Mouse (Mus musculus) MEL (cell line): ENCODE results near the gene Commd4. TPM values are rescaled to one million over a fixed set of nuclear protein-coding genes. Genes with fewer than 3 reads are reported as not detected.

Source experiments
- DNase-seq: peaks from one replicate; pipeline ENCODE4 v3.0.0; 2011; ENCODE audit warnings: low read depth, low spot score
- H3K27ac ChIP-seq: 2 replicates; pipeline ENCODE4 v1.5.1; 2012; ENCODE audit warnings: low read depth, mild to moderate bottlenecking, control low read depth, low read length, moderate library complexity; ENCODE audit not compliant: control insufficient read depth
- H3K27me3 ChIP-seq, 2 experiments: fragments of 150-350 bp in 1 of 2; sonication (generic) in 1 of 2; 2 replicates each; pipeline ENCODE4 v1.6.1; 2012; ENCODE audit warnings: low read length in 2 of 2, mild to moderate bottlenecking in 2 of 2, improper control_type of control experiment in 1 of 2, moderate library complexity in 1 of 2; ENCODE audit not compliant: insufficient read depth in 2 of 2, control insufficient read depth in 1 of 2
- H3K36me3 ChIP-seq, 2 experiments: 2 replicates each; pipeline ENCODE4 v1.6.1; 2012 to 2014; ENCODE audit warnings: low read length in 2 of 2, improper control_type of control experiment in 1 of 2, inconsistent platforms in 1 of 2, mild to moderate bottlenecking in 1 of 2; ENCODE audit not compliant: insufficient read depth in 2 of 2, control insufficient read depth in 1 of 2
- H3K4me1 ChIP-seq, 2 experiments: fragments of 150-350 bp in 1 of 2; sonication (generic) in 1 of 2; 2 replicates each; pipeline ENCODE4 v1.6.1; 2012; ENCODE audit warnings: low read length in 2 of 2, improper control_type of control experiment in 1 of 2, mild to moderate bottlenecking in 1 of 2; ENCODE audit not compliant: insufficient read depth in 2 of 2, control insufficient read depth in 1 of 2
- H3K4me3 ChIP-seq, 2 experiments: fragments of 150-350 bp in 1 of 2; sonication (generic) in 1 of 2; 2 replicates each; pipeline ENCODE4 v1.5.1; 2012; ENCODE audit warnings: low read depth in 2 of 2, low read length in 2 of 2, mild to moderate bottlenecking in 2 of 2, moderate library complexity in 2 of 2, control low read depth in 1 of 2, improper control_type of control experiment in 1 of 2; ENCODE audit not compliant: control insufficient read depth in 1 of 2, insufficient read depth in 1 of 2
- H3K79me2 ChIP-seq: 2 replicates; pipeline ENCODE4 v1.6.1; 2012; ENCODE audit warnings: mild to moderate bottlenecking, low read length, moderate library complexity; ENCODE audit not compliant: control insufficient read depth, poor library complexity, insufficient read depth
- H3K9ac ChIP-seq: 2 replicates; pipeline ENCODE4 v1.6.1; 2012; ENCODE audit warnings: low read depth, mild to moderate bottlenecking, control low read depth, low read length, moderate library complexity; ENCODE audit not compliant: control insufficient read depth, poor library complexity, severe bottlenecking
- H3K9me3 ChIP-seq: fragments of 150-350 bp; sonication (generic); replicated peaks from 2 replicates; pipeline ENCODE4 v1.6.1; 2012; ENCODE audit warnings: mild to moderate bottlenecking, low read length, improper control_type of control experiment, moderate library complexity; ENCODE audit not compliant: insufficient read depth
- ELF1 ChIP-seq: IDR thresholded peaks from 2 replicates; pipeline ENCODE4 v1.6.1; 2014; ENCODE audit warnings: low read depth, mild to moderate bottlenecking, inconsistent platforms, low read length, improper control_type of control experiment, moderate library complexity
- EP300 ChIP-seq, 2 experiments: IDR thresholded peaks; 2 replicates each; pipeline ENCODE4 v1.6.1; 2011; ENCODE audit warnings: improper control_type of control experiment in 2 of 2, low read length in 2 of 2, low read depth in 1 of 2, mild to moderate bottlenecking in 1 of 2
- ETS1 ChIP-seq: IDR thresholded peaks from 2 replicates; pipeline ENCODE4 v1.6.1; 2012; ENCODE audit warnings: low read depth, mild to moderate bottlenecking, inconsistent platforms, low read length, improper control_type of control experiment, moderate library complexity
- GABPA ChIP-seq: IDR thresholded peaks from 2 replicates; pipeline ENCODE4 v1.6.1; 2012; ENCODE audit warnings: low read depth, mild to moderate bottlenecking, inconsistent platforms, low read length, improper control_type of control experiment, moderate library complexity
- GATA1 ChIP-seq: IDR thresholded peaks from 2 replicates; pipeline ENCODE4 v1.6.1; 2011; ENCODE audit warnings: low read depth, low read length, improper control_type of control experiment
- HCFC1 ChIP-seq: IDR thresholded peaks from 2 replicates; pipeline ENCODE4 v1.6.1; 2012; ENCODE audit warnings: low read depth, mild to moderate bottlenecking, inconsistent platforms, low read length, improper control_type of control experiment, moderate library complexity
- JUND ChIP-seq: IDR thresholded peaks from 2 replicates; pipeline ENCODE4 v1.6.1; 2011; ENCODE audit warnings: low read depth, mild to moderate bottlenecking, improper control_type of control experiment, low read length
- KAT2A ChIP-seq: conservative IDR thresholded peaks from 2 replicates; pipeline ENCODE4 v1.6.1; 2012; ENCODE audit warnings: low read depth, low read length, improper control_type of control experiment, inconsistent platforms
- MAFK ChIP-seq: IDR thresholded peaks from 2 replicates; pipeline ENCODE4 v1.6.1; 2011; ENCODE audit warnings: low read depth, mild to moderate bottlenecking, low read length, improper control_type of control experiment, borderline replicate concordance
- MAX ChIP-seq: IDR thresholded peaks from 2 replicates; pipeline ENCODE4 v1.6.1; 2011; ENCODE audit warnings: low read length, improper control_type of control experiment
- MXI1 ChIP-seq: IDR thresholded peaks from 2 replicates; pipeline ENCODE4 v1.6.1; 2011; ENCODE audit warnings: mild to moderate bottlenecking, low read depth, low read length, improper control_type of control experiment
- NRF1 ChIP-seq: IDR thresholded peaks from 2 replicates; pipeline ENCODE4 v1.6.1; 2014; ENCODE audit warnings: low read depth, mild to moderate bottlenecking, inconsistent platforms, low read length, improper control_type of control experiment, moderate library complexity; ENCODE audit not compliant: poor library complexity, insufficient read depth, severe bottlenecking
- POLR2A ChIP-seq, 2 experiments: IDR thresholded peaks; 2 replicates each; pipeline ENCODE4 v1.6.1; 2011 to 2012; ENCODE audit warnings: low read length in 2 of 2, mild to moderate bottlenecking in 2 of 2, control low read depth in 1 of 2, improper control_type of control experiment in 1 of 2, low read depth in 1 of 2, moderate library complexity in 1 of 2; ENCODE audit not compliant: control insufficient read depth in 1 of 2, insufficient read depth in 1 of 2, poor library complexity in 1 of 2
- POLR2AphosphoS2 ChIP-seq: IDR thresholded peaks from 2 replicates; pipeline ENCODE4 v1.6.1; 2011; ENCODE audit warnings: low read length, improper control_type of control experiment
- POLR2AphosphoS5 ChIP-seq: IDR thresholded peaks from 2 replicates; pipeline ENCODE4 v1.6.1; 2012; ENCODE audit warnings: low read depth, borderline replicate concordance, mild to moderate bottlenecking, inconsistent platforms, low read length, moderate library complexity, mixed read lengths
- RAD21 ChIP-seq: IDR thresholded peaks from 2 replicates; pipeline ENCODE4 v1.6.1; 2011; ENCODE audit warnings: mild to moderate bottlenecking, low read depth, low read length, improper control_type of control experiment
- SMC3 ChIP-seq: IDR thresholded peaks from 2 replicates; pipeline ENCODE4 v1.6.1; 2011; ENCODE audit warnings: low read depth, low read length, improper control_type of control experiment
- TBP ChIP-seq: IDR thresholded peaks from 2 replicates; pipeline ENCODE4 v1.8.0; 2011; ENCODE audit warnings: low read depth, low read length, improper control_type of control experiment
- TCF12 ChIP-seq: IDR thresholded peaks from 2 replicates; pipeline ENCODE4 v1.6.1; 2014; ENCODE audit warnings: low read depth, mild to moderate bottlenecking, inconsistent platforms, low read length, improper control_type of control experiment, moderate library complexity
- UBTF ChIP-seq: IDR thresholded peaks from 2 replicates; pipeline ENCODE4 v1.6.1; 2012; ENCODE audit warnings: low read depth, mild to moderate bottlenecking, inconsistent platforms, low read length, improper control_type of control experiment, moderate library complexity, borderline replicate concordance; ENCODE audit not compliant: insufficient read depth
- USF2 ChIP-seq, 2 experiments: IDR thresholded peaks; 2 replicates each; pipeline ENCODE4 v1.6.1; 2011 to 2012; ENCODE audit warnings: improper control_type of control experiment in 2 of 2, low read length in 2 of 2, borderline replicate concordance in 1 of 2, inconsistent platforms in 1 of 2, low read depth in 1 of 2, mild to moderate bottlenecking in 1 of 2; ENCODE audit not compliant: insufficient read depth in 1 of 2
- ZKSCAN1 ChIP-seq: IDR thresholded peaks from 2 replicates; pipeline ENCODE4 v1.6.1; 2012; ENCODE audit warnings: low read depth, mild to moderate bottlenecking, inconsistent platforms, low read length, improper control_type of control experiment, moderate library complexity
- ZMIZ1 ChIP-seq: IDR thresholded peaks from 2 replicates; pipeline ENCODE4 v1.6.1; 2012; ENCODE audit warnings: low read depth, mild to moderate bottlenecking, inconsistent platforms, low read length, improper control_type of control experiment, moderate library complexity
- ZNF384 ChIP-seq: IDR thresholded peaks from 2 replicates; pipeline ENCODE4 v1.6.1; 2012; ENCODE audit warnings: low read depth, mild to moderate bottlenecking, inconsistent platforms, low read length, improper control_type of control experiment
- polyA plus RNA-seq, 2 experiments: library from polyadenylated mRNA; stranded (reverse) in 1 of 2; unstranded in 1 of 2; fragments of >175 nt in 1 of 2; fragments of >200 nt in 1 of 2; gene quantifications; 2 replicates each; pipeline versions ENCODE4 v1.2.1 to v1.2.4; 2012; ENCODE audit warnings: low replicate concordance in 2 of 2, low read depth in 1 of 2; ENCODE audit not compliant: insufficient read length in 2 of 2, insufficient read depth in 1 of 2, missing spikeins in 1 of 2
- total RNA-seq: library from RNA; depleted of rRNA; stranded (reverse); fragments of 300-350 nt; gene quantifications from 2 replicates; pipeline ENCODE4 v1.2.3, GENCODE M21; 2012

Gene Commd4
- total and polyA plus RNA-seq, 3 experiments: 89.7 to 90.6 TPM; not detected in 1

DNA sequence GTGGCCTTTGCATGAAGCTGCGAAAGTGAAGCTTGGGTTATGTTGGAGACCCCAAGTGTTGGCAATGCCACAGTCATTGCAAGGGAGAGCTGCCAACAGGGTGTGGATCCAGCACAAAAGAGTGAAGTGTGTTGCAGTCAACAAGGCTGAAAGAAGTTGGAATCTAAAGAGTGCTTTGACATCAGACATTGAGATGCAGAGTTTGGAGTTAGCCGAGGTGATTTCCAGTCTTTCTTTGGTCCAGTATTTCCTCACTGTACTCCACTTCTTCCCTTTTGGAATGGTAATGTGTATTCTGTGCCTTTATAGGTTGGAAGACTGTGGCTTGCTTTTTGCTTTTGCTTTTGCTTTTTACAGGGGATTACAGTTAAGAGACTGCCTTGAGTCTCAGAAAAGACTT, 8.0 kb upstream of the Commd4 start:
- no peak overlapping the region for H3K4me3 ChIP-seq
- no peak overlapping the region for H3K27ac ChIP-seq
- H3K79me2 ChIP-seq: no peaks in the 10 kb centered on the region
- peaks cover 0 to 9% of the 10 kb centered on the region in 2 experiments; a peak in 2 of 4 replicates for H3K4me1 ChIP-seq
- H3K9me3 ChIP-seq: no peaks in the 10 kb centered on the region
- no peaks in the 10 kb centered on the region; a peak in 1 of 4 replicates for H3K36me3 ChIP-seq
- TF ChIP-seq ELF1: no peak
- TF ChIP-seq MAX: no peak
- no peak for TF ChIP-seq ZKSCAN1
- no peak for TF ChIP-seq TCF12
- TF ChIP-seq KAT2A: no peak
- TF ChIP-seq GABPA: no peak
- TF ChIP-seq MAFK: no peak
- TF ChIP-seq MXI1: no peak
- H3K9ac ChIP-seq: no peak overlapping the region
- DNase-seq: no peak
- H3K27me3 ChIP-seq: no peaks in the 10 kb centered on the region

DNA sequence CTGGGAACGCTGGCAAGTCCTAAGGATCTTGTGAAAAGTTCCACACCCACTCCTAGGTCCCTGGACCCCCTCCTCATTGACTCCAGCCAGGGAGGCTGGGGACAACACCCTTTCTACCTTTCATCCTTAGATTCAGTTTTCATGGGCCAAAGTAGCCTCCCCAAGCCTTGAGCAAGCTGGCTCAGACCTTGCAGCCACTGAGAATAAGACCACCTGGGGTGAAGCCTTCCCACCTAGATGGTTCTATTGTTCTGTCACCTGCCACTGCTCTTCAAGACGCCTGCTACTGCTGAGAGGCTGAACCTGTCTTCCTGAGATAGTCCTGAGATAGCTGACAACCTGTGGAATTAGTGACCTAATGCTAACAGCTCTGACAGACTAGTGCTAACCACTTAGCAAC, 5.0 kb upstream of the Commd4 start:
- no peak for DNase-seq
- no peak for TF ChIP-seq JUND
- no peak for TF ChIP-seq POLR2A (IDR thresholded peaks at IDR 0.05; ENCODE audit: control insufficient read depth in 1 of 2, insufficient read depth in 1 of 2, low read depth in 1 of 2, low read length in 2 of 2, poor library complexity in 1 of 2)
- TF ChIP-seq ETS1: no peak
- TF ChIP-seq EP300 (IDR thresholded peaks at IDR 0.05; ENCODE audit: low read depth in 1 of 2, low read length in 2 of 2): no peak
- no peak for TF ChIP-seq TBP
- TF ChIP-seq NRF1: no peak
- TF ChIP-seq SMC3: no peak
- no peak for TF ChIP-seq POLR2AphosphoS2
- TF ChIP-seq GATA1: no peak
- Histone ChIP-seq H3K27me3 (no peaks in the 10 kb centered on the region), H3K79me2 (no peaks in the 10 kb centered on the region), H3K27ac (no peak overlapping the region), H3K9ac (peak overlapping the region; percentile 39; the same call in 1 of the 2 replicates), H3K4me1 (peaks cover 0 to 15% of the 10 kb centered on the region in 2 experiments; a peak in 2 of 4 replicates), H3K4me3 (no peak overlapping the region), H3K9me3 (no peaks in the 10 kb centered on the region), H3K36me3 (peaks cover 0 to 3% of the 10 kb centered on the region in 2 experiments; a peak in 2 of 4 replicates)

DNA sequence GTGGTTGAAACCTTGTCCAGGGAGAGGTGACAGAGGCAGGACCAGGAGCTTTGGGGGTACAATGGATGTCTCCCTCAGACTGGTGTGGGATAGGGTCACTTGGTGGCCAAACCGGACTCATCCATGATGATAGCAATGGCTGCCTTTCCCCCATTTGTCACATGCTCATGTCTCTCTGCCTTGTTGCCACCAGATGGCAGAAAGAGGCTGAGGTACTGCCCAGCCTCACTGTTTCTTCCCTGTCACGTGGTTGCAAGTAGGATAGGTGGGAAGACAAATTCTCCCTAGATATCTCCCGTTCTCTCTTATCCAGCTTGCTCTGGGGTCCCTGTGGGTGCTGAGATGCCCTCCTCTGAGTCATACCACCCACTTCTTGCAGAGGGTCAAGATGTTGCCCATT, 4.4 kb upstream of the Commd4 start:
- peaks cover 3% of the 10 kb centered on the region; the same call in 1 of the 2 replicates for H3K79me2 ChIP-seq
- no peaks in the 10 kb centered on the region for H3K9me3 ChIP-seq
- peaks cover 0 to 3% of the 10 kb centered on the region in 2 experiments; a peak in 2 of 4 replicates for H3K36me3 ChIP-seq
- peak; percentile 80 for DNase-seq
- H3K4me3 ChIP-seq: peak overlapping the region; percentile 9 to 43; a peak in 2 of 4 replicates
- H3K4me1 ChIP-seq: peaks cover 0 to 18% of the 10 kb centered on the region in 2 experiments; a peak in 2 of 4 replicates
- H3K9ac ChIP-seq: peak overlapping the region; percentile 48
- no peaks in the 10 kb centered on the region for H3K27me3 ChIP-seq
- no peak overlapping the region for H3K27ac ChIP-seq
- TF ChIP-seq MAFK: no peak
- no peak for TF ChIP-seq POLR2AphosphoS5
- no peak; the same call in 1 of the 2 replicates for TF ChIP-seq HCFC1
- peak; percentile 97 for TF ChIP-seq SMC3
- TF ChIP-seq RAD21: peak; percentile 96
- no peak for TF ChIP-seq GATA1
- TF ChIP-seq NRF1: no peak
- TF ChIP-seq GABPA: no peak
- TF ChIP-seq ZNF384: 0 out of 2 replicates have a peak, but pooled peaks have one; percentile 13
- no peak for TF ChIP-seq ZMIZ1
- no peak for TF ChIP-seq ETS1
- TF ChIP-seq TCF12: 0 out of 2 replicates have a peak, but pooled peaks have one; percentile 12
- no peak for TF ChIP-seq UBTF
- TF ChIP-seq USF2 (IDR thresholded peaks at IDR 0.05; ENCODE audit: borderline replicate concordance in 1 of 2, insufficient read depth in 1 of 2, low read depth in 1 of 2, low read length in 2 of 2): peak in 1 of 2 experiments; percentile 81; a peak in 3 of 4 replicates
- TF ChIP-seq ELF1: 0 out of 2 replicates have a peak, but pooled peaks have one; percentile 10
- peak; percentile 97 for TF ChIP-seq MAX
